Mouse (Mus musculus): Measurements from ENCODE around the gene Ing1.

GRCm38 (mm10) chr8:11556691-11557423 is 1.5 kb downstream of the Ing1 start:
- TF ChIP-seq POLR2A (IDR thresholded peaks at IDR 0.05; ENCODE audit: borderline replicate concordance, insufficient read depth, low read length): no peak
- TF ChIP-seq CTCF (IDR thresholded peaks at IDR 0.05; ENCODE audit: borderline replicate concordance, insufficient read depth, low read depth, low read length): no peak
